Mouse (Mus musculus) lung, postnatal 0 days (tissue): ENCODE measurements at regions not wholly inside any gene's neighbourhood (a gene's known extent, or its start where the extent isn't known, plus 50 kb on each side); places are given as distances from the start of the nearest gene placed in this dataset.

Experiments used
- ATAC-seq: fragments of 200-750 bp; cut with Nextera tagmentation; 2 replicates; pipeline ENCODE4 v1.8.0; 2017; ENCODE audit warnings: moderate library complexity
- DNase-seq: peaks from one replicate; pipeline ENCODE4 v3.0.0-alpha.2; 2016; ENCODE audit warnings: low spot score
- H3K27ac ChIP-seq: fragments of 300-500 bp; sonication (generic); 2 replicates; pipeline ENCODE4 v1.5.1; 2014; ENCODE audit warnings: antibody characterized with exemption, mild to moderate bottlenecking, low read length, mixed read lengths
- H3K27me3 ChIP-seq: fragments of 300-500 bp; sonication (generic); replicated peaks from 2 replicates; pipeline ENCODE4 v1.6.1; 2014; ENCODE audit warnings: low read length, mixed read lengths; ENCODE audit not compliant: insufficient read depth
- H3K36me3 ChIP-seq: fragments of 300-500 bp; sonication (generic); 2 replicates; pipeline ENCODE4 v1.6.1; 2014; ENCODE audit warnings: low read length, mixed read lengths; ENCODE audit not compliant: insufficient read depth
- H3K4me1 ChIP-seq: fragments of 300-500 bp; sonication (generic); 2 replicates; pipeline ENCODE4 v1.6.1; 2014; ENCODE audit warnings: antibody characterized with exemption, low read depth, low read length, mixed read lengths; ENCODE audit not compliant: insufficient read depth
- H3K4me2 ChIP-seq: fragments of 300-500 bp; sonication (generic); replicated peaks from 2 replicates; pipeline ENCODE4 v1.6.1; 2014; ENCODE audit warnings: low read depth, mild to moderate bottlenecking, low read length, moderate library complexity, mixed read lengths
- H3K4me3 ChIP-seq: fragments of 300-500 bp; sonication (generic); 2 replicates; pipeline ENCODE4 v1.5.1; 2014; ENCODE audit warnings: low read depth, low read length
- H3K9ac ChIP-seq: fragments of 300-500 bp; sonication (generic); replicated peaks from 2 replicates; pipeline ENCODE4 v1.6.1; 2014; ENCODE audit warnings: low read depth, mild to moderate bottlenecking
- H3K9me3 ChIP-seq: fragments of 300-500 bp; sonication (generic); 2 replicates; pipeline ENCODE4 v1.6.1; 2016; ENCODE audit warnings: low read length, mixed read lengths
- CTCF ChIP-seq: IDR thresholded peaks from 2 replicates; pipeline ENCODE4 v1.5.1; 2016; ENCODE audit warnings: antibody characterized with exemption, mild to moderate bottlenecking
- EP300 ChIP-seq: IDR thresholded peaks from 2 replicates; pipeline ENCODE4 v1.6.1; 2016; ENCODE audit warnings: antibody characterized with exemption, mild to moderate bottlenecking, control low read depth
- whole genome bisulfite sequencing: fragments of 180-500 bp; shearing (Covaris S2); extraction: QIAGEN DNeasy Blood & Tissue Kit; methylation state at CpG from one replicate; pipeline ENCODE4 v1.1.7; 2014; 5-methylcytosine and 5-hydroxymethylcytosine counted together

GRCm38 (mm10) chr9:62590407-62591195 lies 53.8 kb upstream of the Coro2b start:
- TF ChIP-seq EP300: no peak
- TF ChIP-seq CTCF: no peak
- no peak overlapping the region for H3K4me2 ChIP-seq
- no peak for ATAC-seq
- H3K27ac ChIP-seq: no peak overlapping the region
- no peaks in the 10 kb centered on the region for H3K4me1 ChIP-seq
- 73% methylated on average over 17 of the region's 17 CpGs for WGBS
- H3K4me3 ChIP-seq: no peak overlapping the region
- no peak overlapping the region for H3K9ac ChIP-seq
- no peaks in the 10 kb centered on the region for H3K9me3 ChIP-seq
- no peak for DNase-seq
- H3K27me3 ChIP-seq: no peaks in the 10 kb centered on the region
- no peaks in the 10 kb centered on the region for H3K36me3 ChIP-seq

- no peak overlapping the region for H3K4me2 ChIP-seq
- 35% methylated on average over 6 of the region's 6 CpGs for WGBS
Observed at GRCm38 (mm10) chr9:62591196-62591485, 54.3 kb upstream of the Coro2b start.

GRCm38 (mm10) chr9:62598056-62598455 lies 61.2 kb upstream of the Coro2b start:
- H3K4me3 ChIP-seq: no peak overlapping the region
- no peaks in the 10 kb centered on the region for H3K27me3 ChIP-seq
- no peak overlapping the region for H3K9ac ChIP-seq
- TF ChIP-seq CTCF (no peak), EP300 (no peak)
- no peaks in the 10 kb centered on the region for H3K36me3 ChIP-seq
- 60% methylated on average over 7 of the region's 7 CpGs for WGBS
- DNase-seq (peak; percentile 14), ATAC-seq (no peak)
- H3K27ac ChIP-seq: no peak overlapping the region
- H3K4me1 ChIP-seq: no peaks in the 10 kb centered on the region
- no peak overlapping the region for H3K4me2 ChIP-seq
- no peaks in the 10 kb centered on the region for H3K9me3 ChIP-seq

More at GRCm38 (mm10) chr9:62591196-62591485, 54.3 kb upstream of the Coro2b start:
- no peak overlapping the region for H3K9ac ChIP-seq
- no peak overlapping the region for H3K4me3 ChIP-seq
- H3K9me3 ChIP-seq: no peaks in the 10 kb centered on the region
- H3K27ac ChIP-seq: no peak overlapping the region
- ATAC-seq: no peak
- no peaks in the 10 kb centered on the region for H3K36me3 ChIP-seq
- no peak for TF ChIP-seq EP300
- no peak for TF ChIP-seq CTCF
- H3K27me3 ChIP-seq: no peaks in the 10 kb centered on the region
- no peaks in the 10 kb centered on the region for H3K4me1 ChIP-seq
- no peak for DNase-seq

GRCm38 (mm10) chr9:62598956-62599355 lies 62.1 kb upstream of the Coro2b start:
- H3K27me3 ChIP-seq: no peaks in the 10 kb centered on the region
- no peaks in the 10 kb centered on the region for H3K9me3 ChIP-seq
- no peak for TF ChIP-seq EP300
- TF ChIP-seq CTCF: no peak
- no peak overlapping the region for H3K27ac ChIP-seq
- 90% methylated on average over 5 of the region's 5 CpGs for WGBS
- H3K9ac ChIP-seq: no peak overlapping the region
- DNase-seq (no peak), ATAC-seq (no peak)
- no peak overlapping the region for H3K4me2 ChIP-seq
- H3K4me1 ChIP-seq: no peaks in the 10 kb centered on the region
- no peak overlapping the region for H3K4me3 ChIP-seq
- no peaks in the 10 kb centered on the region for H3K36me3 ChIP-seq

GRCm38 (mm10) chr9:62610526-62610925 lies 67.1 kb upstream of the Itga11 start:
- no peak overlapping the region for H3K27ac ChIP-seq
- H3K4me2 ChIP-seq: no peak overlapping the region
- ATAC-seq (no peak), DNase-seq (no peak)
- no peaks in the 10 kb centered on the region for H3K9me3 ChIP-seq
- TF ChIP-seq EP300 (no peak), CTCF (no peak)
- no peak overlapping the region for H3K4me3 ChIP-seq
- no peaks in the 10 kb centered on the region for H3K27me3 ChIP-seq
- no peaks in the 10 kb centered on the region for H3K4me1 ChIP-seq
- WGBS: 69% methylated on average over 2 of the region's 2 CpGs
- H3K9ac ChIP-seq: no peak overlapping the region
- no peaks in the 10 kb centered on the region for H3K36me3 ChIP-seq

- ATAC-seq (no peak), DNase-seq (no peak)
- Histone ChIP-seq H3K36me3 (no peaks in the 10 kb centered on the region), H3K9ac (no peak overlapping the region), H3K9me3 (no peaks in the 10 kb centered on the region), H3K27me3 (no peaks in the 10 kb centered on the region), H3K4me2 (no peak overlapping the region), H3K4me1 (no peaks in the 10 kb centered on the region), H3K27ac (no peak overlapping the region), H3K4me3 (no peak overlapping the region)
- 42% methylated on average over 2 of the region's 2 CpGs for WGBS
- TF ChIP-seq CTCF (no peak), EP300 (no peak)
Observed at GRCm38 (mm10) chr9:62611452-62611851, 66.2 kb upstream of the Itga11 start.

GRCm38 (mm10) chr9:62613053-62613452 lies 64.6 kb upstream of the Itga11 start:
- 53% methylated on average over 2 of the region's 2 CpGs for WGBS
- Histone ChIP-seq H3K4me1 (no peaks in the 10 kb centered on the region), H3K27ac (no peak overlapping the region), H3K4me2 (no peak overlapping the region), H3K27me3 (no peaks in the 10 kb centered on the region), H3K4me3 (no peak overlapping the region), H3K36me3 (no peaks in the 10 kb centered on the region), H3K9ac (no peak overlapping the region), H3K9me3 (no peaks in the 10 kb centered on the region)
- ATAC-seq (no peak), DNase-seq (no peak)
- TF ChIP-seq CTCF (no peak), EP300 (no peak)
